In the genomic region with DNA sequence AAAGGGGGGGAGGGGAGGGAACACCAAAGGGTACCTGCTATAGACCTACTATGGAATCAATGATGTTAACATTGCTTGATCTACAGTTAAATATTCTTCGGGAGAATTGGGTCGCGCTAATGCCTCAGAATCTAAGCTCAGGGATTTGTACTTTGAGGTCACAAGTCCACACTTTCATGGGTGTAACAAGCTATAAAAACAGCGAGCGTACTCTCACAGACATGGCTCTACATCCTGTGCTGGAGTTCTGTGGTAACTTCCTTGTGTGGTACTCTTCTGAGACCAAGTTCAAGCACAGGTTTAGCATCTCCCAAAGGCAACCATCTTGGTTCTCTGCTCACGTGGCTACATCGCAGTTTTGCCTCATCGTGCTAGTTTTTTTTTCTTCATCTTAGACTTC, we compare ENCODE assay signal across 15 mouse cellular contexts.
"Had no signal": no experiment of that assay in that cellular context is flagged by ENCODE, and none has a peak within 500 bp of the region (broad histone marks: within the 10 kb centered on the region; RNA-seq: fewer than 3 reads in every experiment).

No protein-coding gene starts in this region.

- ATAC-seq: liver, postnatal 0 days; midbrain, embryonic 13.5 days; midbrain, embryonic 15.5 days had no signal

- H3K36me3 ChIP-seq: midbrain, embryonic 13.5 days; midbrain, embryonic 15.5 days; neural tube, embryonic 12.5 days; stomach, embryonic 15.5 days had no signal

- H3K27me3 ChIP-seq: midbrain, embryonic 13.5 days; midbrain, embryonic 15.5 days; neural tube, embryonic 12.5 days; stomach, embryonic 15.5 days had no signal

- H3K27ac ChIP-seq: macrophage; midbrain, embryonic 13.5 days; midbrain, embryonic 15.5 days; neural tube, embryonic 12.5 days; stomach, embryonic 15.5 days; stomach, postnatal 0 days had no signal

- H3K9me3 ChIP-seq: megakaryocyte, embryonic 14.5 days; midbrain, embryonic 13.5 days; midbrain, embryonic 15.5 days; neural tube, embryonic 12.5 days; stomach, embryonic 15.5 days had no signal

- H3K4me1 ChIP-seq: midbrain, embryonic 13.5 days; midbrain, embryonic 15.5 days; neural tube, embryonic 12.5 days had no signal

- H3K9ac ChIP-seq: liver, postnatal 0 days; midbrain, embryonic 13.5 days; midbrain, embryonic 15.5 days; neural tube, embryonic 12.5 days; stomach, embryonic 15.5 days had no signal

- H3K4me2 ChIP-seq: midbrain, embryonic 11.5 days; midbrain, embryonic 13.5 days; midbrain, embryonic 15.5 days; neural tube, embryonic 12.5 days; stomach, embryonic 15.5 days had no signal

- H3K4me3 ChIP-seq: megakaryocyte, embryonic 14.5 days; midbrain, embryonic 13.5 days; midbrain, embryonic 15.5 days; neural tube, embryonic 12.5 days; stomach, embryonic 15.5 days had no signal

- DNase-seq: liver, postnatal 0 days; lung, adult 2 months; lung, postnatal 10 days; lung, postnatal 36 days; right cerebral cortex, postnatal 14 days; thymus, adult 2 months; thymus, postnatal 25 days had no signal
